Mouse (Mus musculus) C2C12 (cell line): ENCODE data around the gene Gm47791.

ENCODE experiments used
- CEBPB ChIP-seq: IDR thresholded peaks from one replicate; pipeline ENCODE4 v1.6.1; 2011; ENCODE audit warnings: low read depth, mild to moderate bottlenecking, control low read depth, moderate library complexity
- CTCF ChIP-seq: IDR thresholded peaks from one replicate; pipeline ENCODE4 v1.5.1; 2011; ENCODE audit not compliant: control insufficient read depth, insufficient read depth, insufficient read length
- FOSL1 ChIP-seq: IDR thresholded peaks from one replicate; pipeline ENCODE4 v1.8.0; 2011; ENCODE audit warnings: mild to moderate bottlenecking, low read length; ENCODE audit not compliant: poor library complexity, insufficient read depth, severe bottlenecking
- MAX ChIP-seq: IDR thresholded peaks from one replicate; pipeline ENCODE4 v1.6.1; 2011; ENCODE audit warnings: mild to moderate bottlenecking, control low read depth

GRCm38 (mm10) chr1:82806391-82806790 lies 35.3 kb upstream of the Gm47791 start:
- TF ChIP-seq CTCF (no peak), CEBPB (no peak), MAX (no peak), FOSL1 (no peak)
